Mouse (Mus musculus): ENCODE data around the gene C2cd5.
"Not testable (repeated sequence)": the region's sequence is repeated elsewhere in the genome, so short reads cannot be mapped to it uniquely, and the experiment has no call there.

C2cd5 gene

GRCm38 (mm10) chr6:143099681-143100382 is at the start of gene C2cd5:
TSS of gene C2cd5 (minus strand) at chr6:143100141.
- peak; percentile 89 for DNase-seq (ENCODE audit: low spot score)

- no peak for DNase-seq (ENCODE audit: low spot score)
These were observed 48.9 kb upstream of the C2cd5 start for GRCm38 (mm10) chr6:143148868-143149267.

GRCm38 (mm10) chr6:143146756-143147155 is 46.8 kb upstream of the C2cd5 start:
- no peak for DNase-seq (ENCODE audit: low spot score)

GRCm38 (mm10) chr6:143145051-143145450 is 45.1 kb upstream of the C2cd5 start:
- no peak for DNase-seq (ENCODE audit: low spot score)

- DNase-seq (ENCODE audit: low spot score): no peak
These were observed 44.6 kb upstream of the C2cd5 start for GRCm38 (mm10) chr6:143144556-143144955.

GRCm38 (mm10) chr6:143143775-143144273 is 43.9 kb upstream of the C2cd5 start:
- DNase-seq (ENCODE audit: low spot score): no peak

GRCm38 (mm10) chr6:143143321-143143720 is 43.4 kb upstream of the C2cd5 start:
- no peak for DNase-seq (ENCODE audit: low spot score)

GRCm38 (mm10) chr6:143142861-143143260 is 42.9 kb upstream of the C2cd5 start:
- no peak for DNase-seq (ENCODE audit: low spot score)

- DNase-seq (ENCODE audit: low spot score): not testable (repeated sequence)
These were observed 42.0 kb upstream of the C2cd5 start for GRCm38 (mm10) chr6:143141624-143142592.

- no peak for DNase-seq (ENCODE audit: low spot score)
These were observed 40.9 kb upstream of the C2cd5 start for GRCm38 (mm10) chr6:143140884-143141283.

GRCm38 (mm10) chr6:143139417-143139816 is 39.5 kb upstream of the C2cd5 start:
- no peak for DNase-seq (ENCODE audit: low spot score)

GRCm38 (mm10) chr6:143137341-143137740 is 37.4 kb upstream of the C2cd5 start:
- DNase-seq (ENCODE audit: low spot score): no peak

GRCm38 (mm10) chr6:143136688-143137087 is 36.7 kb upstream of the C2cd5 start:
- DNase-seq (ENCODE audit: low spot score): no peak

- DNase-seq (ENCODE audit: low spot score): no peak
These were observed 35.2 kb upstream of the C2cd5 start for GRCm38 (mm10) chr6:143135097-143135496.

GRCm38 (mm10) chr6:143133150-143133549 is 33.2 kb upstream of the C2cd5 start:
- DNase-seq (ENCODE audit: low spot score): no peak

- no peak for DNase-seq (ENCODE audit: low spot score)
These were observed 32.1 kb upstream of the C2cd5 start for GRCm38 (mm10) chr6:143131895-143132652.

- DNase-seq (ENCODE audit: low spot score): no peak
These were observed 30.5 kb upstream of the C2cd5 start for GRCm38 (mm10) chr6:143130411-143130810.

GRCm38 (mm10) chr6:143129952-143130351 is 30.0 kb upstream of the C2cd5 start:
- DNase-seq (ENCODE audit: low spot score): no peak

GRCm38 (mm10) chr6:143129466-143129865 is 29.5 kb upstream of the C2cd5 start:
- DNase-seq (ENCODE audit: low spot score): no peak

- DNase-seq (ENCODE audit: low spot score): no peak
These were observed 25.8 kb upstream of the C2cd5 start for GRCm38 (mm10) chr6:143125721-143126120.

GRCm38 (mm10) chr6:143119325-143119724 is 19.4 kb upstream of the C2cd5 start:
- no peak for DNase-seq (ENCODE audit: low spot score)

- DNase-seq (ENCODE audit: low spot score): no peak
These were observed 16.8 kb upstream of the C2cd5 start for GRCm38 (mm10) chr6:143116779-143117178.
